Comparison of ENCODE assay signal across 23 mouse cellular contexts in the genomic region with DNA sequence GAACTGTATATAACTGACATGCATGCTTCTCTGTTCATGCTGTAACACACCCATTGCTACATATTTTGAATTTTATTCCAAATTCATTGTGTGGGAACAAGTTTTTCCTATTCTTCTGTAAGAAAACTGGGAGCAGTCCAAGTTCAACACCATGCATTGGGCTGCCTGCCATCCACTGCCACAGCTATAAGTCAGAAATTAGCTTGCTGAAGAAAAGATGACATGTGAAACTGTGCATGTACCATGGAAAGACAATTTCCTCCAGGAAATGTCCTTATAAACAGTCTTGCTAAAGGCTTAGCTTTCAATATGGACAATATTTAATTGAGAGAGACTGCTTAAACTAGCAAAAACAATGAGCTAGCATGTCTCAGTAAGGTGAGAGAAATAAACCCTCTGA. TPM values are rescaled to one million over a fixed set of nuclear protein-coding genes. Genes with fewer than 3 reads are reported as not detected.
DNase-seq lines count a peak whose midpoint lies in the region; ATAC-seq and TF ChIP-seq lines count a peak whose summit lies in the region.
"Had no signal": no experiment of that assay in that cellular context is flagged by ENCODE, and none has a peak within 500 bp of the region (broad histone marks: within the 10 kb centered on the region; RNA-seq: fewer than 3 reads in every experiment).

No protein-coding gene starts in this region.

- TF ChIP-seq CTCF in lung, postnatal 0 days (IDR thresholded peaks at IDR 0.05): no peak

- no peaks in the 10 kb centered on the region for H3K27me3 ChIP-seq in lung, embryonic 15.5 days
- no peaks in the 10 kb centered on the region for H3K27me3 ChIP-seq in lung, postnatal 0 days (replicated peaks; ENCODE audit: insufficient read depth, low read length)
- H3K27me3 ChIP-seq: embryonic facial prominence, embryonic 12.5 days; forebrain, embryonic 12.5 days; forebrain, embryonic 15.5 days; hindbrain, embryonic 12.5 days; hindbrain, embryonic 15.5 days had no signal

- TF ChIP-seq EP300 in lung, postnatal 0 days (IDR thresholded peaks at IDR 0.05): peak; percentile 74

- H3K9me3 ChIP-seq in lung, embryonic 15.5 days: no peaks in the 10 kb centered on the region
- H3K9me3 ChIP-seq in lung, postnatal 0 days (ENCODE audit: low read length): no peaks in the 10 kb centered on the region
- H3K9me3 ChIP-seq: embryonic facial prominence, embryonic 12.5 days; forebrain, embryonic 12.5 days; forebrain, embryonic 15.5 days; hindbrain, embryonic 12.5 days; hindbrain, embryonic 15.5 days had no signal

- H3K9ac ChIP-seq in lung, embryonic 15.5 days: no peak overlapping the region
- no peak overlapping the region for H3K9ac ChIP-seq in lung, postnatal 0 days (replicated peaks; ENCODE audit: low read depth)
- H3K9ac ChIP-seq: embryonic facial prominence, embryonic 12.5 days; forebrain, embryonic 12.5 days; forebrain, embryonic 15.5 days; hindbrain, embryonic 12.5 days; hindbrain, embryonic 15.5 days had no signal

- H3K4me1 ChIP-seq in lung, embryonic 15.5 days: peaks cover 6% of the 10 kb centered on the region
- H3K4me1 ChIP-seq in lung, postnatal 0 days (ENCODE audit: insufficient read depth, low read depth, low read length): no peaks in the 10 kb centered on the region
- H3K4me1 ChIP-seq: embryonic facial prominence, embryonic 12.5 days; hindbrain, embryonic 12.5 days had no signal

- no peak for DNase-seq in lung, adult 18-20 months
- DNase-seq in adipocyte (ENCODE audit: low spot score): peak; percentile 70
- peak; percentile 46 for DNase-seq in lung, postnatal 0 days (ENCODE audit: low spot score)
- DNase-seq in lung, postnatal 36 days: peak; percentile 21
- DNase-seq in spleen, adult 12 weeks (ENCODE audit: low spot score): no peak
- no peak for DNase-seq in layer of hippocampus, postnatal 25 days (ENCODE audit: extremely low spot score in 1 of 2, low spot score in 1 of 2)
- DNase-seq in embryo, embryonic 10.5 days (ENCODE audit: low spot score): no peak
- DNase-seq: adrenal gland, postnatal 14 days; cerebellum, adult 11-12 months; cerebellum, adult 8-10 months; cerebellum, postnatal 36 days; gastrocnemius, postnatal 36 days; heart, adult 2 months had no signal

- no peak overlapping the region for H3K4me3 ChIP-seq in lung, embryonic 15.5 days
- no peak overlapping the region for H3K4me3 ChIP-seq in lung, postnatal 0 days (ENCODE audit: low read depth, low read length)
- H3K4me3 ChIP-seq: embryonic facial prominence, embryonic 12.5 days; erythroblast, embryonic 14.5 days; forebrain, embryonic 12.5 days; forebrain, embryonic 15.5 days; heart, adult 2 months; hindbrain, embryonic 12.5 days; hindbrain, embryonic 15.5 days had no signal

- ATAC-seq in lung, embryonic 15.5 days (ENCODE audit: borderline replicate concordance, extremely low read depth, low FRiP score, low TSS enrichment): no peak
- peak; percentile 41 for ATAC-seq in lung, postnatal 0 days
- ATAC-seq: activated CD4-positive, CD25-positive, alpha-beta regulatory T cell, adult 4 months; forebrain, embryonic 15.5 days had no signal

- no peaks in the 10 kb centered on the region for H3K36me3 ChIP-seq in lung, embryonic 15.5 days
- H3K36me3 ChIP-seq in lung, postnatal 0 days (ENCODE audit: insufficient read depth, low read length): no peaks in the 10 kb centered on the region
- H3K36me3 ChIP-seq: embryonic facial prominence, embryonic 12.5 days; forebrain, embryonic 12.5 days; forebrain, embryonic 15.5 days; hindbrain, embryonic 12.5 days; hindbrain, embryonic 15.5 days had no signal

- 0 out of 2 replicates have a peak overlapping the region, but pooled peaks have one; percentile 29 for H3K27ac ChIP-seq in lung, embryonic 15.5 days
- no peak overlapping the region for H3K27ac ChIP-seq in lung, postnatal 0 days (ENCODE audit: low read length)
- H3K27ac ChIP-seq: embryonic facial prominence, embryonic 12.5 days; forebrain, embryonic 12.5 days; forebrain, embryonic 15.5 days; heart, adult 2 months; hindbrain, embryonic 12.5 days; hindbrain, embryonic 15.5 days had no signal

- no peak overlapping the region for H3K4me2 ChIP-seq in lung, embryonic 15.5 days
- H3K4me2 ChIP-seq in lung, postnatal 0 days (replicated peaks; ENCODE audit: low read depth, low read length): no peak overlapping the region
- H3K4me2 ChIP-seq: embryonic facial prominence, embryonic 12.5 days; forebrain, embryonic 12.5 days; forebrain, embryonic 15.5 days; heart, embryonic 11.5 days; hindbrain, embryonic 12.5 days; hindbrain, embryonic 15.5 days had no signal

RNA-seq across cellular contexts. Expression of a gene that starts 13.5 kb away (rescaled TPM):
- 17.8 and 19.6 TPM in 2 replicates for polyA plus RNA-seq in lung, embryonic 15.5 days (2015; fragmentation: Nextera tagmentation; extraction: Ambion mirVana)
- polyA plus RNA-seq in lung, postnatal 0 days (2015; fragmentation: Nextera tagmentation; extraction: Ambion mirVana): 7.4 and 11.1 TPM in 2 replicates
- 10 to 100 TPM; 50.6 to 77.6 TPM for total RNA-seq in layer of hippocampus, postnatal 25 days (2021)
- total RNA-seq: hematopoietic stem cell, adult 5-6 weeks had no signal

Comparison
In these comparisons a context has a peak if more than half of its experiments do, and no peak if none do; other contexts are left out.
1. DNase-seq: peak in adipocyte (single experiment), lung, postnatal 0 days (single experiment) and lung, postnatal 36 days (single experiment); none in lung, adult 18-20 months (0 of 2), spleen, adult 12 weeks (single experiment), layer of hippocampus, postnatal 25 days (0 of 2) and embryo, embryonic 10.5 days (single experiment).